10 mouse cellular contexts compared by ENCODE assay signal in the genomic region with DNA sequence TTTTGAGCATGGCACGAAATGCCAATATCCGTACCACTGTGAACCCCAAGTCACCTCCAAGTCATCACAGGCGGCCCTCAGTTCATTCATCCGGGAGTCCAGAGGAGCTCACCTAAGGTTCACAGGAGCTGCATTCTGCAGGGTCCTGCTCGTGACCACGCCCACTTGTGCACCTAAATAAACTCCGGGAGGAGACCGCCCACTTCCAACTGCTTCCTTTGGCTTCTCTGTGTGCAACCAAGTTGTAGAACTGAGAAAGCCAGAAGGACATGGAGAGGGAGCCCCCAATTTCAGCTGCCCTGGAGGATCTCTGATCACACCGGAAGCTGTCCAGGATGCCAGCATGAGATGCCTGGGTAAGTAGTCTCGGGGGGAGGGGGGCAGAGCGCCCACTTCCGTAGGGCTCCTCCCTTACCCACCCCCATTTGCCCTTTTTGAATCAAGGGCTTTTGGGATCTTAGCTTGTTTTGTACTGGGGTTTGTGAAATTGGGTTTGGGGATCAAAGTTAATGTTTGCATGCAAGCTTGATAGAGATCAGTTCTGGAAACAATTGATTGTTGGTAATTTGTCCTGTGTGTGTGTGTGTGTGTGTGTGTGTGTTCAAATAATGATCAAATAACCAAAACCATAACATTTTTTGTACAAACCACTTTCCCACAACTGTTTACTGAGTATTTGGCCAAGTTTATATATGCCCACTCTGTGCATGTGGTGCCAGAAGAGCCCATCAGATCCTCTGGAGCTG. TPM values are rescaled to one million over a fixed set of nuclear protein-coding genes. Genes with fewer than 3 reads are reported as not detected.
DNase-seq lines count a peak whose midpoint lies in the region; ATAC-seq and TF ChIP-seq lines count a peak whose summit lies in the region.
"Had no signal": no experiment of that assay in that cellular context is flagged by ENCODE, and none has a peak within 500 bp of the region (broad histone marks: within the 10 kb centered on the region; RNA-seq: fewer than 3 reads in every experiment).

A gene (plus strand): TSS at position 252 of the 746 bp plus-strand sequence.

- no peak within 1 kb of the TSS for H3K4me2 ChIP-seq in hindbrain, embryonic 12.5 days (replicated peaks)
- H3K4me2 ChIP-seq: heart, embryonic 15.5 days had no signal

- no peaks in the 10 kb centered on the region for H3K27me3 ChIP-seq in hindbrain, embryonic 12.5 days
- H3K27me3 ChIP-seq in hindbrain, embryonic 10.5 days (ENCODE audit: insufficient read depth, poor library complexity, severe bottlenecking), result no peaks in the 10 kb centered on the region
- H3K27me3 ChIP-seq in thymus, adult 2 months (ENCODE audit: control insufficient read depth, insufficient read depth, low read length), result no peaks in the 10 kb centered on the region
- H3K27me3 ChIP-seq: heart, embryonic 15.5 days had no signal

- TF ChIP-seq POLR2A in thymus, adult 2 months (IDR thresholded peaks at IDR 0.05; ENCODE audit: control insufficient read depth, extremely low read depth, insufficient read depth, low read length, poor library complexity), result no peak

- H3K4me1 ChIP-seq in hindbrain, embryonic 12.5 days, result no peaks in the 10 kb centered on the region; the same call in 1 of the 2 replicates
- H3K4me1 ChIP-seq in hindbrain, embryonic 10.5 days (replicated peaks), result no peaks in the 10 kb centered on the region
- no peaks in the 10 kb centered on the region for H3K4me1 ChIP-seq in thymus, adult 2 months (replicated peaks; ENCODE audit: control insufficient read depth, insufficient read depth, low read length)
- H3K4me1 ChIP-seq: heart, embryonic 15.5 days had no signal

- ATAC-seq in hindbrain, embryonic 12.5 days (ENCODE audit: low FRiP score), result no peak

- no peaks in the 10 kb centered on the region for H3K36me3 ChIP-seq in hindbrain, embryonic 12.5 days
- H3K36me3 ChIP-seq in hindbrain, embryonic 10.5 days, result no peaks in the 10 kb centered on the region
- H3K36me3 ChIP-seq in thymus, adult 2 months (ENCODE audit: control insufficient read depth, insufficient read depth, low read length), result no peaks in the 10 kb centered on the region
- H3K36me3 ChIP-seq: heart, embryonic 15.5 days had no signal

- WGBS in hindbrain, embryonic 12.5 days, result 80% methylated on average over 12 of the region's 12 CpGs
- WGBS in hindbrain, embryonic 10.5 days, result 84% methylated on average over 12 of the region's 12 CpGs
- 90% methylated on average over 12 of the region's 12 CpGs for WGBS in thymus, adult 2 months

- no peak for DNase-seq in hindbrain, embryonic 10.5 days (ENCODE audit: low spot score)
- DNase-seq in thymus, adult 2 months, result no peak
- DNase-seq in thymus, postnatal 4 days, result no peak
- DNase-seq in layer of hippocampus, postnatal 10 days (ENCODE audit: low spot score in 2 of 2), result no peak
- no peak for DNase-seq in urinary bladder, adult 18-20 months (ENCODE audit: low spot score in 2 of 2)
- no peak for DNase-seq in heart, postnatal 4 days
- no peak for DNase-seq in retina, embryonic 14.5 days (ENCODE audit: low spot score)

- TF ChIP-seq CTCF in thymus, adult 2 months (IDR thresholded peaks at IDR 0.05; ENCODE audit: borderline replicate concordance, control insufficient read depth, extremely low read depth, insufficient read depth, low read length, poor library complexity), result no peak

- no peaks in the 10 kb centered on the region for H3K9me3 ChIP-seq in hindbrain, embryonic 12.5 days (replicated peaks)
- no peaks in the 10 kb centered on the region for H3K9me3 ChIP-seq in hindbrain, embryonic 10.5 days
- H3K9me3 ChIP-seq: heart, embryonic 15.5 days had no signal

- H3K27ac ChIP-seq in hindbrain, embryonic 12.5 days, result no peak within 1 kb of the TSS
- no peak within 1 kb of the TSS for H3K27ac ChIP-seq in hindbrain, embryonic 10.5 days
- no peak within 1 kb of the TSS for H3K27ac ChIP-seq in thymus, adult 2 months (ENCODE audit: control insufficient read depth, insufficient read depth, low read length)
- H3K27ac ChIP-seq: heart, embryonic 15.5 days; liver, embryonic 14.5 days had no signal

- no peak within 1 kb of the TSS for H3K9ac ChIP-seq in hindbrain, embryonic 12.5 days
- H3K9ac ChIP-seq: heart, embryonic 15.5 days; liver, embryonic 14.5 days had no signal

- H3K4me3 ChIP-seq in hindbrain, embryonic 12.5 days, result no peak within 1 kb of the TSS
- no peak within 1 kb of the TSS for H3K4me3 ChIP-seq in hindbrain, embryonic 10.5 days
- no peak within 1 kb of the TSS for H3K4me3 ChIP-seq in thymus, adult 2 months (ENCODE audit: control insufficient read depth, insufficient read depth, low read length)
- H3K4me3 ChIP-seq: heart, embryonic 15.5 days had no signal

RNA-seq across cellular contexts. Expression of the gene that starts here (rescaled TPM):
- 13.0 and 19.4 TPM in 2 replicates for polyA plus RNA-seq in hindbrain, embryonic 12.5 days (2016; fragmentation: Nextera tagmentation; extraction: Ambion mirVana)
- 1.7 and 2.9 TPM in 2 replicates for polyA plus RNA-seq in hindbrain, embryonic 10.5 days (2016; fragmentation: Nextera tagmentation; extraction: Ambion mirVana)
- polyA plus RNA-seq in thymus, adult 2 months (2012; rRNA removed), result 14.0 and 14.8 TPM in 2 replicates
- total RNA-seq in layer of hippocampus, postnatal 10 days (2021), result 10 to 100 TPM; 43.9 to 52.3 TPM
- 1 to 10 TPM in 1 of 2 experiments, under 1 TPM in 1; 0.61 to 1.2 TPM for total RNA-seq in heart, postnatal 4 days (2021)

Comparison
In these comparisons a context has a peak if more than half of its experiments do, and no peak if none do; other contexts are left out.
1. RNA of the gene that starts here (total RNA-seq): 43.9 to 52.3 TPM in layer of hippocampus, postnatal 10 days; 0.61 to 1.2 TPM in heart, postnatal 4 days; every median in the first group is over 10 times any median in the second.